Mouse (Mus musculus) liver, embryonic 14.5 days (tissue): Measurements from ENCODE around the gene Map3k21. TPM values are rescaled to one million over a fixed set of nuclear protein-coding genes. Genes with fewer than 3 reads are reported as not detected.

Experiments used
- ATAC-seq: fragments of 200-750 bp; cut with Nextera tagmentation; 2 replicates; pipeline ENCODE4 v1.8.0; 2017; ENCODE audit warnings: moderate number of reproducible peaks, mild to moderate bottlenecking, moderate library complexity; ENCODE audit not compliant: insufficient read depth
- DNase-seq, 3 experiments: peaks; one replicate each; pipeline ENCODE4 v3.0.0-alpha.2; 2012 to 2013; ENCODE audit warnings: low read depth in 3 of 3, low spot score in 3 of 3
- H3K27ac ChIP-seq: fragments of 300-500 bp; sonication (generic); 2 replicates; pipeline ENCODE4 v1.5.1; 2014; ENCODE audit warnings: moderate library complexity, mild to moderate bottlenecking, control low read depth, inconsistent platforms
- H3K27me3 ChIP-seq: fragments of 300-500 bp; sonication (generic); 2 replicates; pipeline ENCODE4 v1.6.1; 2014; ENCODE audit warnings: mild to moderate bottlenecking, low read length, moderate library complexity; ENCODE audit not compliant: control insufficient read depth, insufficient read depth
- H3K36me3 ChIP-seq: fragments of 300-500 bp; sonication (generic); replicated peaks from 2 replicates; pipeline ENCODE4 v1.6.1; 2014; ENCODE audit warnings: low read depth; ENCODE audit not compliant: control insufficient read depth, insufficient read depth
- H3K4me1 ChIP-seq, 2 experiments: fragments of 200-500 bp in 1 of 2; fragments of 300-500 bp in 1 of 2; sonication (generic) in 1 of 2; replicated peaks; 2 replicates each; pipeline ENCODE4 v1.6.1; 2012 to 2014; ENCODE audit warnings: antibody characterized with exemption in 1 of 2, inconsistent platforms in 1 of 2, low read length in 1 of 2; ENCODE audit not compliant: control insufficient read depth in 2 of 2, insufficient read depth in 2 of 2
- H3K4me2 ChIP-seq: fragments of 300-500 bp; sonication (generic); 2 replicates; pipeline ENCODE4 v1.6.1; 2014; ENCODE audit warnings: low read depth, mild to moderate bottlenecking, control low read depth, moderate library complexity
- H3K4me3 ChIP-seq, 2 experiments: fragments of 200-500 bp in 1 of 2; fragments of 300-500 bp in 1 of 2; sonication (generic) in 1 of 2; 2 replicates each; pipeline ENCODE4 v1.5.1; 2012 to 2014; ENCODE audit warnings: low read depth in 2 of 2, low read length in 2 of 2, mild to moderate bottlenecking in 2 of 2, control low read depth in 1 of 2, inconsistent platforms in 1 of 2, moderate library complexity in 1 of 2; ENCODE audit not compliant: insufficient read depth in 1 of 2
- H3K9ac ChIP-seq: fragments of 300-500 bp; sonication (generic); replicated peaks from 2 replicates; pipeline ENCODE4 v1.6.1; 2014; ENCODE audit warnings: mild to moderate bottlenecking, control low read depth, moderate library complexity
- H3K9me3 ChIP-seq: fragments of 300-500 bp; sonication (generic); 2 replicates; pipeline ENCODE4 v1.6.1; 2016; ENCODE audit warnings: low read length, mixed read lengths; ENCODE audit not compliant: control insufficient read depth
- CTCF ChIP-seq: IDR thresholded peaks from 2 replicates; pipeline ENCODE4 v1.5.1; 2016; ENCODE audit warnings: antibody characterized with exemption, low read depth, control low read depth
- EP300 ChIP-seq: IDR thresholded peaks from 2 replicates; pipeline ENCODE4 v1.6.1; 2016; ENCODE audit warnings: antibody characterized with exemption, low read depth
- WGBS: fragments of 180-500 bp; shearing (Covaris S2); extraction: QIAGEN DNeasy Blood & Tissue Kit; methylation state at CpG from one replicate; pipeline ENCODE4 v1.1.7; 2014; ENCODE audit not compliant: insufficient replicate concordance; 5-methylcytosine and 5-hydroxymethylcytosine counted together
- polyA plus RNA-seq, 2 experiments: library from polyadenylated mRNA; depleted of rRNA in 1 of 2; stranded (reverse) in 1 of 2; unstranded in 1 of 2; fragments of >200 nt; fragmentation: Nextera tagmentation in 1 of 2; extraction: Ambion mirVana in 1 of 2; gene quantifications; 2 replicates each; pipeline versions ENCODE4 v1.2.1 to v1.2.3; 2012 to 2014

Gene Map3k21
- polyA plus RNA-seq, 2 experiments: 0.01 to 0.04 TPM

- ATAC-seq: no peak
- Histone ChIP-seq H3K27me3 (no peaks in the 10 kb centered on the region), H3K4me1 (no peaks in the 10 kb centered on the region), H3K27ac (no peak overlapping the region), H3K4me2 (no peak overlapping the region), H3K36me3 (no peaks in the 10 kb centered on the region), H3K9me3 (no peaks in the 10 kb centered on the region), H3K9ac (no peak overlapping the region), H3K4me3 (no peak overlapping the region)
- DNase-seq: peak in 1 of 3 experiments; percentile 4
- WGBS: 10% methylated on average over 11 of the region's 11 CpGs
- TF ChIP-seq CTCF (peak; percentile 65), EP300 (no peak)
Measured at GRCm38 (mm10) chr8:125955671-125956070, 45.4 kb downstream of the Map3k21 start.

DNA sequence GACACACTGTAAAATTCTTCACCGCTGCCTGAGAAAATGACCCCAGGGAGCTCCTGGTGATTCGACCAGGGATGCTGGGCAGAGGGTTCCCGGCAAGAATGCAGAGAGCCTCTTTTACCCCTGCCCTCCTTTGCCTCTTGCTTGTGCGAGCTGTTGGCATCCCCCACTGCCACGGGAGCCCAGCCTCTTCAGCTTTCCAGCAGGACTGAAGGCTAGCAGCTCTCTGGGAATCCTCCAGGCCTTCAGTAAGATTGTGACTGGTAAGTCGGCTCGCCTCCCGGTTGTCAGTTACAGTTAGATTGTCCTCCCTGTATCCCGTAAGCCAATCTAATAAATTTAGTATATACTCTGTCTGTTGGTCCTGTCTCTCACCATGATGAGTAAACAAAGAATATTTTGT lies 46.5 kb downstream of the Map3k21 start:
- WGBS: 59% methylated on average over 9 of the region's 9 CpGs
- DNase-seq: no peak
- Histone ChIP-seq H3K9me3 (no peaks in the 10 kb centered on the region), H3K4me3 (no peak overlapping the region), H3K4me1 (no peaks in the 10 kb centered on the region), H3K9ac (no peak overlapping the region), H3K27ac (no peak overlapping the region), H3K36me3 (no peaks in the 10 kb centered on the region), H3K27me3 (no peaks in the 10 kb centered on the region), H3K4me2 (no peak overlapping the region)
- TF ChIP-seq EP300: no peak
- no peak for TF ChIP-seq CTCF
- ATAC-seq: no peak

DNA sequence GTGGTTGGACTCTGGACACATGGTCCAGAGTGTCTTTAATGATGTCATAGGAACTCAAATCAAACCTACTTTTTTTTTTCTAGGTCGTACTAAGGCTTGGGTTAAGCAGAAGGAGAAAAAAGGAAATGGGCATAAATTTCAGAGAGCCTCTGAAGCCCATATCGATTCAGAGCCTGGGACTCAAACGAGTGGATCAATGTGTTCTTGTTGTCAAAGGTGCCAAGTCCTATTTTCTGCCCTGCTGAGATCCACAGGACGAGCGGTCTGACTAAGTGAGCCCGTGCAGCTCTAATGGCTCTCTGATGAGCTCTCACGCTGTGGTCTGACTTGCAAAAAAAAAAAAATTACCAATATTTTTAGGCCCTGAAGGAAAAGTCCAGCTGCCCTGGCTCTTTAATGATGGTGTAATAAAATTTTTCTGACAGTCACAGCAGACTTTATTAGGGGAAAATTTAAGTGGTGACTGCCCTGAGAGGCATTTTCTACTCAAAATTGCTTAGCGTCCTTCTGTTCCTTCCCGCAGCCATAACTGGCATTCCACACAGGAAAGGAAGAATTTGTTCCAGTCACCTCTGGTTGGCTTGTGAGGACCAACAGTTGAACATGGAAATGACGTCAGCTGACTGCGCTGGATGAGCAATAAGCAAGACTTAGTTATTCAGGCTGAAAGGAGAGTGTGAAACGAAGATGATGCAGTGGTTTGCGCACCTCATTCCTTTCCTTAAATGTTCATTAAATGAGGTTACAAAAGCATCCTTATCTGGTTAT lies 47.2 kb downstream of the Map3k21 start:
- Histone ChIP-seq H3K9me3 (no peaks in the 10 kb centered on the region), H3K9ac (no peak overlapping the region), H3K27ac (no peak overlapping the region), H3K4me1 (no peaks in the 10 kb centered on the region), H3K36me3 (no peaks in the 10 kb centered on the region), H3K4me2 (no peak overlapping the region), H3K27me3 (no peaks in the 10 kb centered on the region; the same call in 1 of the 2 replicates), H3K4me3 (no peak overlapping the region)
- ATAC-seq (no peak), DNase-seq (no peak)
- TF ChIP-seq EP300 (no peak), CTCF (no peak)
- 61% methylated on average over 13 of the region's 13 CpGs for WGBS

DNA sequence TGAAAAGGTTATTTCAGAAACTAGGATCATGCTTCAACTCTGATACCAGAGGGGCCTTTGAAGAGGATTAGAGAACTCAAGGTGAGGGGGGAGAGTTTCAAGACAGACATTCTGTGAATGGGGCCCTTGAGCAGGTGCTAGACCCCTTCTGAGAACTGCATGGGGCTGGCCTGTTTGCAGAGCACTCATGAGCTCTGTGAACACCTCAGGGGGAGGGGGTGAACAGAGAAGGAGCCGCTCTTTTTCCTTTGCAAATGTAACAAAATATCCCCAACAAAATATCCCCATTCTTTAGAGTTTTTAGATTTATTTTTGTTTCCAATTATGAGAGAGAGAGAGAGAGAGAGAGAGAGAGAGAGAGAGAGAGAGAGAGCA lies 47.7 kb downstream of the Map3k21 start:
- Histone ChIP-seq H3K4me2 (no peak overlapping the region), H3K27ac (no peak overlapping the region), H3K4me3 (no peak overlapping the region), H3K36me3 (no peaks in the 10 kb centered on the region), H3K9me3 (no peaks in the 10 kb centered on the region), H3K27me3 (no peaks in the 10 kb centered on the region; the same call in 1 of the 2 replicates), H3K9ac (no peak overlapping the region), H3K4me1 (no peaks in the 10 kb centered on the region)
- no peak for DNase-seq
- ATAC-seq: no peak
- TF ChIP-seq EP300 (no peak), CTCF (no peak)
- 58% methylated on average over 1 of the region's 1 CpGs for WGBS

GRCm38 (mm10) chr8:125959363-125959771 lies 49.1 kb downstream of the Map3k21 start:
- no peak overlapping the region for H3K9ac ChIP-seq
- no peak overlapping the region for H3K27ac ChIP-seq
- no peak overlapping the region for H3K4me2 ChIP-seq
- WGBS: 30% methylated on average over 4 of the region's 4 CpGs
- no peaks in the 10 kb centered on the region for H3K9me3 ChIP-seq
- no peaks in the 10 kb centered on the region for H3K4me1 ChIP-seq
- ATAC-seq: no peak
- no peaks in the 10 kb centered on the region for H3K36me3 ChIP-seq
- H3K4me3 ChIP-seq: no peak overlapping the region
- peaks cover 5% of the 10 kb centered on the region; the same call in 1 of the 2 replicates for H3K27me3 ChIP-seq
- TF ChIP-seq EP300: no peak
- TF ChIP-seq CTCF: no peak
- DNase-seq: no peak
